Comparison of ENCODE assay signal across 27 mouse cellular contexts in genomic region chr13:107175891-107176290, GRCm38 (mm10).
DNase-seq lines count a peak whose midpoint lies in the region; ATAC-seq and TF ChIP-seq lines count a peak whose summit lies in the region.
"Had no signal": no experiment of that assay in that cellular context is flagged by ENCODE, and none has a peak within 500 bp of the region (broad histone marks: within the 10 kb centered on the region; RNA-seq: fewer than 3 reads in every experiment).

No protein-coding gene starts in this region.

- no peaks in the 10 kb centered on the region for H3K27me3 ChIP-seq in forebrain, embryonic 14.5 days (replicated peaks; ENCODE audit: control insufficient read depth, insufficient read depth, low read length)
- H3K27me3 ChIP-seq in forebrain, embryonic 10.5 days (ENCODE audit: poor library complexity, severe bottlenecking) = no peaks in the 10 kb centered on the region
- H3K27me3 ChIP-seq: heart, embryonic 13.5 days; hindbrain, embryonic 15.5 days; kidney, embryonic 15.5 days; liver, embryonic 12.5 days had no signal

- DNase-seq in forebrain, embryonic 14.5 days (ENCODE audit: low spot score) = peak; percentile 54
- no peak for DNase-seq in forebrain, embryonic 10.5 days (ENCODE audit: extremely low spot score, low spot score)
- peak; percentile 14 for DNase-seq in layer of hippocampus, adult 9-11 months
- no peak for DNase-seq in layer of hippocampus, adult 8-10 months (ENCODE audit: low spot score in 2 of 2)
- peak; percentile 51 for DNase-seq in brain, embryonic 14.5 days (ENCODE audit: low read depth)
- DNase-seq in mesoderm, embryonic 11.5 days (ENCODE audit: low read depth, low spot score) = peak; percentile 23
- DNase-seq in urinary bladder, postnatal 25 days (ENCODE audit: low spot score) = no peak
- DNase-seq: adrenal gland, adult 8-10 months; B cell, adult 2 months; cerebellum, adult 8-10 months; heart, postnatal 10 days; kidney, adult 11 months; kidney, postnatal 36 days; liver, postnatal 0 days; midbrain, embryonic 14.5 days; spleen, adult 18-20 months; thymus, postnatal 14 days had no signal

- no peak overlapping the region for H3K4me3 ChIP-seq in forebrain, embryonic 14.5 days (ENCODE audit: low read depth, low read length)
- H3K4me3 ChIP-seq in forebrain, embryonic 10.5 days = no peak overlapping the region
- H3K4me3 ChIP-seq: heart, embryonic 13.5 days; hindbrain, embryonic 10.5 days; hindbrain, embryonic 15.5 days; kidney, embryonic 15.5 days; left cerebral cortex, adult 2 months; liver, embryonic 12.5 days had no signal

- no peak overlapping the region for H3K4me2 ChIP-seq in forebrain, embryonic 14.5 days (ENCODE audit: low read length)
- H3K4me2 ChIP-seq: heart, embryonic 13.5 days; hindbrain, embryonic 15.5 days; kidney, embryonic 15.5 days; liver, embryonic 12.5 days had no signal

- H3K9ac ChIP-seq in forebrain, embryonic 14.5 days (ENCODE audit: low read length) = no peak overlapping the region
- H3K9ac ChIP-seq: heart, embryonic 13.5 days; hindbrain, embryonic 15.5 days; kidney, embryonic 15.5 days; liver, embryonic 12.5 days; liver, postnatal 0 days had no signal

- 75% methylated on average over 4 of the region's 4 CpGs for WGBS in forebrain, embryonic 14.5 days
- 92% methylated on average over 4 of the region's 4 CpGs for WGBS in forebrain, embryonic 10.5 days

- no peak for TF ChIP-seq CTCF in brain, embryonic 14.5 days (IDR thresholded peaks at IDR 0.05; ENCODE audit: borderline replicate concordance, extremely low read depth, insufficient read depth, insufficient read length)

- no peak overlapping the region for H3K27ac ChIP-seq in forebrain, embryonic 14.5 days (ENCODE audit: low read depth, low read length)
- no peak overlapping the region for H3K27ac ChIP-seq in forebrain, embryonic 10.5 days
- H3K27ac ChIP-seq: heart, embryonic 13.5 days; hindbrain, embryonic 10.5 days; hindbrain, embryonic 15.5 days; kidney, embryonic 15.5 days; left cerebral cortex, adult 2 months; liver, embryonic 12.5 days; macrophage had no signal

- TF ChIP-seq POLR2A in brain, embryonic 14.5 days (IDR thresholded peaks at IDR 0.05; ENCODE audit: borderline replicate concordance, extremely low read depth, insufficient read depth, insufficient read length, poor library complexity, severe bottlenecking) = no peak

- no peaks in the 10 kb centered on the region for H3K36me3 ChIP-seq in forebrain, embryonic 14.5 days (ENCODE audit: control insufficient read depth, insufficient read depth, low read length)
- H3K36me3 ChIP-seq in forebrain, embryonic 10.5 days (replicated peaks) = no peaks in the 10 kb centered on the region
- H3K36me3 ChIP-seq: heart, embryonic 13.5 days; hindbrain, embryonic 10.5 days; hindbrain, embryonic 15.5 days; kidney, embryonic 15.5 days; liver, embryonic 12.5 days had no signal

- H3K4me1 ChIP-seq in forebrain, embryonic 14.5 days (ENCODE audit: control insufficient read depth, insufficient read depth, low read length) = no peaks in the 10 kb centered on the region
- no peaks in the 10 kb centered on the region for H3K4me1 ChIP-seq in forebrain, embryonic 10.5 days
- H3K4me1 ChIP-seq: heart, embryonic 13.5 days; hindbrain, embryonic 10.5 days; hindbrain, embryonic 15.5 days; kidney, embryonic 15.5 days; liver, embryonic 12.5 days had no signal

- no peaks in the 10 kb centered on the region for H3K9me3 ChIP-seq in forebrain, embryonic 14.5 days (replicated peaks; ENCODE audit: control insufficient read depth, low read length)
- H3K9me3 ChIP-seq in forebrain, embryonic 10.5 days = no peaks in the 10 kb centered on the region
- H3K9me3 ChIP-seq: heart, embryonic 13.5 days; hindbrain, embryonic 10.5 days; hindbrain, embryonic 15.5 days; kidney, embryonic 15.5 days; liver, embryonic 12.5 days had no signal

- peak; percentile 34; the same call in 1 of the 2 replicates for ATAC-seq in forebrain, embryonic 14.5 days
- ATAC-seq: activated CD4-positive, CD25-positive, alpha-beta regulatory T cell, adult 4 months; inflammation-experienced regulatory T-cells, adult 6 months; liver, embryonic 12.5 days; liver, postnatal 0 days; lung, postnatal 0 days had no signal

Comparison
In these comparisons a context has a peak if more than half of its experiments do, and no peak if none do; other contexts are left out.
1. DNase-seq: peak in forebrain, embryonic 14.5 days (single experiment), layer of hippocampus, adult 9-11 months (single experiment), brain, embryonic 14.5 days (single experiment) and mesoderm, embryonic 11.5 days (single experiment); none in forebrain, embryonic 10.5 days (single experiment), layer of hippocampus, adult 8-10 months (0 of 2) and urinary bladder, postnatal 25 days (single experiment).